Mouse (Mus musculus) intestine, postnatal 0 days (tissue): ENCODE measurements around the gene Traf1. TPM values are rescaled to one million over a fixed set of nuclear protein-coding genes. Genes with fewer than 3 reads are reported as not detected.

ENCODE experiments used
- ATAC-seq: fragments of 200-750 bp; cut with Nextera tagmentation; 2 replicates; pipeline ENCODE4 v1.8.0; 2017; ENCODE audit warnings: mild to moderate bottlenecking, moderate TSS enrichment, moderate library complexity
- H3K27ac ChIP-seq: fragments of 300-500 bp; sonication (generic); 2 replicates; pipeline ENCODE4 v1.5.1; 2014; ENCODE audit warnings: mild to moderate bottlenecking, low read depth, low read length, moderate library complexity
- H3K27me3 ChIP-seq: fragments of 300-500 bp; sonication (generic); replicated peaks from 2 replicates; pipeline ENCODE4 v1.6.1; 2014; ENCODE audit warnings: low read length, mixed read lengths; ENCODE audit not compliant: control insufficient read depth, insufficient read depth
- H3K36me3 ChIP-seq: fragments of 300-500 bp; sonication (generic); 2 replicates; pipeline ENCODE4 v1.6.1; 2014; ENCODE audit warnings: mild to moderate bottlenecking, moderate library complexity; ENCODE audit not compliant: control insufficient read depth, insufficient read depth
- H3K4me1 ChIP-seq: fragments of 300-500 bp; sonication (generic); replicated peaks from 2 replicates; pipeline ENCODE4 v1.6.1; 2014; ENCODE audit warnings: antibody characterized with exemption, low read length, mixed read lengths; ENCODE audit not compliant: control insufficient read depth, insufficient read depth
- H3K4me2 ChIP-seq: fragments of 300-500 bp; sonication (generic); replicated peaks from 2 replicates; pipeline ENCODE4 v1.6.1; 2014; ENCODE audit warnings: low read depth, mild to moderate bottlenecking, moderate library complexity
- H3K4me3 ChIP-seq: fragments of 300-500 bp; sonication (generic); 2 replicates; pipeline ENCODE4 v1.5.1; 2014; ENCODE audit warnings: low read depth, low read length
- H3K9ac ChIP-seq: fragments of 300-500 bp; sonication (generic); 2 replicates; pipeline ENCODE4 v1.6.1; 2014; ENCODE audit warnings: mild to moderate bottlenecking, low read depth, low read length
- H3K9me3 ChIP-seq: fragments of 300-500 bp; sonication (generic); 2 replicates; pipeline ENCODE4 v1.6.1; 2016; ENCODE audit warnings: mixed run types; ENCODE audit not compliant: control insufficient read depth
- CTCF ChIP-seq: sonication (generic); IDR thresholded peaks from 2 replicates; pipeline ENCODE4 v1.5.1; 2016; ENCODE audit warnings: low read depth, mild to moderate bottlenecking, control low read depth, antibody characterized with exemption, moderate library complexity
- WGBS: fragments of 180-500 bp; shearing (Covaris S2); extraction: QIAGEN DNeasy Blood & Tissue Kit; methylation state at CpG from one replicate; pipeline ENCODE4 v1.1.7; 2014; 5-methylcytosine and 5-hydroxymethylcytosine counted together
- polyA plus RNA-seq: library from polyadenylated mRNA; unstranded; fragments of >200 nt; fragmentation: Nextera tagmentation; extraction: Ambion mirVana; gene quantifications from 2 replicates; pipeline ENCODE4 v1.2.1, GENCODE M21; 2015

Traf1 gene
- polyA plus RNA-seq, 1 experiment from 2014 or later, result 1.1 TPM

DNA sequence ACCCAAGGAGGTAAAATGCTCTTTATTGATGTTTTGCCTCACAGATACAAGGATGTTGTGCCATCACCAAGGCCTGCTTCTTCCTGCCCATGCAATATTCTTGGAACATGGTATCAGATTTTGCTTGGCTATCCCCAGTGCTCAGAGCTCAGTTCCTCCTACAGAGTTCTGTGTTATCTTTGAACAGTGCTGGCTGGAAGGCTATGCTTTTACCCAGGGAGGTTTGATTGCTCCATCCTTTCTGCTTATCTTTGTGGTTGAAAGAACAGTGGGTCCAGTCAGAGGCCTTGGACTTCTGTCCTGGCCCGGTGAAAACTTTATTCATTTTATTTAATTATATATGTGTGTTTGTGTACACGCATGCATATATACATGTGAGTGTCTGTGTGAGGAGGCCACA, 16.7 kb upstream of the Traf1 start:
- Histone ChIP-seq H3K36me3 (no peaks in the 10 kb centered on the region), H3K27me3 (no peaks in the 10 kb centered on the region), H3K4me1 (peaks cover 2% of the 10 kb centered on the region; the same call in 1 of the 2 replicates), H3K4me2 (no peak overlapping the region), H3K4me3 (no peak overlapping the region), H3K9me3 (no peaks in the 10 kb centered on the region), H3K9ac (no peak overlapping the region), H3K27ac (no peak overlapping the region)
- TF ChIP-seq CTCF, result no peak
- WGBS, result 74% methylated on average over 2 of the region's 2 CpGs
- no peak for ATAC-seq

DNA sequence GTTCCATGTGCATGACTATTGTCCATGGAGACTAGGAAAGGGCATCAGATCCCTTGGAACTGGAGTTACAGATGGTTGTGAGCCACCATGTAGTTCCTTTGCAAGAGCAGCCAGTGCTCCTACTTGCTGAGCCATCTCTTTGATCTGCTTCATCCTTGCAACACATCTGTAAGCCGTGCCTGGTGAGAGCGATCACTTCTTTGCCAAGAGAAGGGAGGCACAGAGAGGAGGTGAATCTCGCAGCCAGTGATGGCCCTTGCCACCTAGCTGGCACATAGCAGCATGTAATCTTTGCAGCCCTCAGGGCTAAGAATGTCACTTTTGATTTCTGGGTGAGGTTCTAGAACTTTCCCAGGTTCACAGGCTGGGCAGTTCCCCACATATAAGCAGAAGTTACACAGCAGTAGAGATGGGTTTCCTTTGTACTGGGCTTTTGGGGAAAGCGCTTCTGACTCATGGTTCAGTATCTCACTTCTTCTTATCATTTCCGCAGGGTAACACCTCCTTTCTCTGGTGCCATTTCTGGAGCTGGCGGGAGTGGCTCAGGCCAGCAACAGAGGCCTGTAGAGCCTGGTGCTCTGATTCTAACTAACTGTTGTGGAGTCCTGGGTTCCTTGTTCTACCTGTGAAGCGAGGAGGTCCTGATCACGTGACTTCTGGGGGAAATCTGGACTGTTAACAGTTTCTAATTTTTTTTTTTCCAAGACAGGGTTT, 15.5 kb upstream of the Traf1 start:
- Histone ChIP-seq H3K4me2 (no peak overlapping the region), H3K4me1 (peaks cover 2% of the 10 kb centered on the region; the same call in 1 of the 2 replicates), H3K4me3 (no peak overlapping the region), H3K27me3 (no peaks in the 10 kb centered on the region), H3K9ac (no peak overlapping the region), H3K9me3 (no peaks in the 10 kb centered on the region), H3K27ac (no peak overlapping the region), H3K36me3 (no peaks in the 10 kb centered on the region)
- no peak for ATAC-seq
- WGBS, result 61% methylated on average over 8 of the region's 8 CpGs
- no peak for TF ChIP-seq CTCF

DNA sequence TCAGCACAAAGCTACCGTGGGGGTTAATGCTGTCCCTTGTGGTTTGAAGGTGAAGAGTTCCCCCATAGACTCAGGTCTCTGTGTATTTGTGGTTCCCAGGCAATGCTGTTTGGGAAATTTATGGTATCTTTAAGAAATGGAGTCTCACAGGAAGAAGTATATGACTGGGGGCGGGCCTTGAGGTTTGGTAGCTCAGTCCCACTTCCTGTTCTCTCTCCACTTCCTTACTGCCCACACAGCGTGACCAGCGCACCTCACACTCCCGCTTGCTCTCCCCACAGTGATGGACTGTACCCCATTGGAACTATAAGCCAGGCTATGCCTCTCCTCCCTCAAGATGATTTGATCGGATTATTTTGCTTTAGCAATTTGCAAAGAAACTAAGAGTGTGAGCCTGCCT, 14.9 kb upstream of the Traf1 start:
- Histone ChIP-seq H3K27ac (no peak overlapping the region), H3K4me1 (peaks cover 2% of the 10 kb centered on the region; the same call in 1 of the 2 replicates), H3K27me3 (no peaks in the 10 kb centered on the region), H3K4me2 (no peak overlapping the region), H3K9ac (no peak overlapping the region), H3K9me3 (no peaks in the 10 kb centered on the region), H3K36me3 (no peaks in the 10 kb centered on the region), H3K4me3 (no peak overlapping the region)
- ATAC-seq, result no peak
- no peak for TF ChIP-seq CTCF
- 84% methylated on average over 6 of the region's 6 CpGs for WGBS

DNA sequence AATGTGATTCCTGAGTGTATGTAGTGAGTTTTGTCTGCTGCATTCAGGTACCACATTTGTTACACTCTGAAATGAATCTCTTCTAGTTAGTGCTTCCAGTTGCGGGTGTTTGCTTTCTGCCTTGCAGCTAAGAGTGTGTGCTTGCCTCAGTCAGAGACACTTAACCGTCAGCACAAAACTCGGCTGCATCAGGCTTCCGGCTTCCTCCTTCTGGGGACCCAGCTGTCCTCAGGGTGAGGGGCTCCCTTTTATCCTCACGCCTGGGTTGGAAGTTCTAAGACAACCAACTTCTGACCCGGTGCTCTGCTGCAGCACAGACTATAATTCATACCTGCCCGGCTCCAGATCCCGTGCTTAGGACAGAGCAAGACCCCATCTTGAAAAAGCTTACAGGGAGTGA, 11.5 kb upstream of the Traf1 start:
- no peaks in the 10 kb centered on the region for H3K9me3 ChIP-seq
- no peaks in the 10 kb centered on the region for H3K36me3 ChIP-seq
- H3K27ac ChIP-seq, result no peak overlapping the region
- H3K9ac ChIP-seq, result no peak overlapping the region
- whole genome bisulfite sequencing, result 83% methylated on average over 8 of the region's 8 CpGs
- H3K4me3 ChIP-seq, result no peak overlapping the region
- no peak for TF ChIP-seq CTCF
- H3K27me3 ChIP-seq, result no peaks in the 10 kb centered on the region
- ATAC-seq, result no peak
- no peaks in the 10 kb centered on the region for H3K4me1 ChIP-seq
- H3K4me2 ChIP-seq, result no peak overlapping the region

DNA sequence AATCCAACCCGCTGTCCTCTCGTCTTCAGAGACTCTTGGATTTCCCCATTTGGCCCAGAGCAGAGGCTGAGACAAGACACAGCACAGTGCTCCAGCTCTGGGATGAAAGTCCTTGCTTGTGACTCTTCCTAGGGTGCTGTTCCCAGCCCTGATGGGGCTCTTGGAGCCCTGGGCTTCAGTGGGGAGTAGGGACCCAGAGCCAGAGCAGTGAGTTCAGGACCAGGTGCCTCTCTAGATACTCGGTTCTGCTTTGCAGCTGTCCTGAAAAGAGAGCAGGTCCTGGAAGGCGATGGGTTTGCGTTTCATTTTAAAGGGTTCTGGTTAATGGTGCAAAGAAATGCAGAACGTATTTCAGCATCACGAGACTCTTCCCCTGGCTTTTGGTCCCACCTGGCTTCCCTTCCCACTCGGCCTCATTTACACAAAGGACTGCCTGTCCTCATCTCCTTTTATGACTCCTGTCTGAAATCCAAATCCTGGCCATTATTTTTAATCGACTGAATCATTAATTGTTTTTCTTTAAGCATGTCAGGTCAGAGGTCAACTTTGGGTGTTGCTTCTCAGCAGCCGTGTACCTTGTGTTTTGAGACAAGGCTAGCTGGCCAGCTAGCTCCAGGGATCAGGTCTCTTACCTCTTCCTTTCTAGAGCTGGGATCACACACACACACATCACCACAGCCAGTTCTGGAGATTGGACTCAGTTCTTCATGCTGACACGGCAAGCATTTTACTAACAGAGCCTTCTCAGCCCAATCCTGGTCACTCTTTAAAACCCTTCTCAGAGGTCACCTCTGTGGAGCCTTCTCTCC, 9.7 kb upstream of the Traf1 start:
- H3K36me3 ChIP-seq, result no peaks in the 10 kb centered on the region
- no peak overlapping the region for H3K4me2 ChIP-seq
- no peaks in the 10 kb centered on the region for H3K27me3 ChIP-seq
- H3K9me3 ChIP-seq, result no peaks in the 10 kb centered on the region
- H3K27ac ChIP-seq, result no peak overlapping the region
- no peak for TF ChIP-seq CTCF
- H3K4me1 ChIP-seq, result no peaks in the 10 kb centered on the region
- H3K9ac ChIP-seq, result no peak overlapping the region
- ATAC-seq, result no peak
- H3K4me3 ChIP-seq, result no peak overlapping the region
- 72% methylated on average over 11 of the region's 11 CpGs for WGBS

DNA sequence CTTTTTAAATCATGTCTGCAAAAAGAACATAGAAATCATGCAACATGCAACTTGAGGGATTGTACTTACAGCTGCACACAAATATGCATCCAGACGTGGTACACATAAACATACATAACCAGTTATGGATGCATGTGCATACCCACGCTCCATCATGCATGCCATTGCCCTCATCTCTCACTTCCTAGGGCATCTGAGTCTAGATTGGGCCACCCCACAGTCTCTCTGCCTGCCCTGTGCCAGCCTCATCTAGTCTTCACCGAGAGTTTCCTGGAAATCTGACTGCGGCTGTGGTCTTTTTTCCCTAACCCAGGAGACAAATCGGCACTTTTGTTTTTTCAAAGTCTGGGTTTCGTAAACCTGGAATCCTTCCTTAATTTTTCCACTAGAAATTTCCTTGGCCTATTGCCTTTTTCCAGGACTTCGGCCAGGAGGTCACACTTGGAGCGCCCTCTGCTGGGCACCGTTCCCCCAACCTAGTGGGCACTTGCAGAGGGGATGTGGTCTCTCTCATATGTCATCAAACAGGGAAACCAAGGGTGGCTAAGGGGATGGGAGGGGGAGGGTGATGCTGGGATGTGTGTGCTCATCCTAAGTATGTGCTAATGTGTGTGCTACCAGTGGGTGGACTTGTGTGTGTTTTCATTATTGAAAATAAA, 8.6 kb upstream of the Traf1 start:
- TF ChIP-seq CTCF, result peak; percentile 84
- H3K9ac ChIP-seq, result no peak overlapping the region
- H3K27ac ChIP-seq, result no peak overlapping the region
- H3K36me3 ChIP-seq, result no peaks in the 10 kb centered on the region
- peaks cover 5% of the 10 kb centered on the region; the same call in 1 of the 2 replicates for H3K4me1 ChIP-seq
- no peaks in the 10 kb centered on the region for H3K9me3 ChIP-seq
- no peak overlapping the region for H3K4me3 ChIP-seq
- no peaks in the 10 kb centered on the region for H3K27me3 ChIP-seq
- WGBS, result 38% methylated on average over 9 of the region's 9 CpGs
- ATAC-seq, result no peak
- H3K4me2 ChIP-seq, result no peak overlapping the region
